Mouse (Mus musculus): Measurements from ENCODE around the gene Abhd17a. TPM values are rescaled to one million over a fixed set of nuclear protein-coding genes. Genes with fewer than 3 reads are reported as not detected.
A peak's percentile ranks its signal among the peaks of the same experiment; 100 is the strongest.

Gene Abhd17a
- total and polyA plus RNA-seq, 2 experiments from 2014 or later, result 171 to 389 TPM

- Histone ChIP-seq H3K9ac (replicated peaks; ENCODE audit: low read length) (peak within 1 kb of the TSS; percentile 84), H3K4me3 (ENCODE audit: low read length) (peak within 1 kb of the TSS; percentile 80), H3K4me2 (ENCODE audit: low read depth, low read length) (peak within 1 kb of the TSS; percentile 90), H3K9me3 (ENCODE audit: low read length) (no peaks in the 10 kb centered on the region), H3K27ac (peak within 1 kb of the TSS; percentile 86), H3K4me1 (ENCODE audit: insufficient read depth, low read length) (peaks cover 30% of the 10 kb centered on the region), H3K36me3 (ENCODE audit: insufficient read depth, low read length) (no peaks in the 10 kb centered on the region), H3K27me3 (ENCODE audit: insufficient read depth, low read length) (no peaks in the 10 kb centered on the region)
- ATAC-seq, result peak; percentile 88
- peak; percentile 94 for DNase-seq (ENCODE audit: low spot score)
- TF ChIP-seq CTCF (IDR thresholded peaks at IDR 0.05; ENCODE audit: low read depth), result no peak
- 1% methylated on average over 72 of the region's 97 CpGs for WGBS
Measured at GRCm38 (mm10) chr10:80577195-80578130, 12.7 kb downstream of the Abhd17a start, which contains the start of gene Klf16. Gene Klf16, minus strand, starts transcription at chr10:80577321.

GRCm38 (mm10) chr10:80576351-80577194, 13.6 kb downstream of the Abhd17a start:
- no peak for ATAC-seq

GRCm38 (mm10) chr10:80575925-80576324, 14.2 kb downstream of the Abhd17a start:
- H3K9ac ChIP-seq (replicated peaks; ENCODE audit: low read length), result peak overlapping the region; percentile 84
- H3K36me3 ChIP-seq (ENCODE audit: insufficient read depth, low read length), result no peaks in the 10 kb centered on the region
- no peak for ATAC-seq
- H3K4me2 ChIP-seq (ENCODE audit: low read depth, low read length), result peak overlapping the region; percentile 90
- no peak overlapping the region for H3K27ac ChIP-seq
- DNase-seq (ENCODE audit: low spot score), result no peak
- H3K4me3 ChIP-seq (ENCODE audit: low read length), result peak overlapping the region; percentile 80
- WGBS, result 15% methylated on average over 17 of the region's 17 CpGs
- no peaks in the 10 kb centered on the region for H3K9me3 ChIP-seq (ENCODE audit: low read length)
- peaks cover 37% of the 10 kb centered on the region for H3K4me1 ChIP-seq (ENCODE audit: insufficient read depth, low read length)
- TF ChIP-seq CTCF (IDR thresholded peaks at IDR 0.05; ENCODE audit: low read depth), result no peak
- no peaks in the 10 kb centered on the region for H3K27me3 ChIP-seq (ENCODE audit: insufficient read depth, low read length)

More at GRCm38 (mm10) chr10:80576351-80577194, 13.6 kb downstream of the Abhd17a start:
- Histone ChIP-seq H3K27ac (peak overlapping the region; percentile 86), H3K4me2 (ENCODE audit: low read depth, low read length) (peak overlapping the region; percentile 90), H3K4me1 (ENCODE audit: insufficient read depth, low read length) (peaks cover 31% of the 10 kb centered on the region), H3K27me3 (ENCODE audit: insufficient read depth, low read length) (no peaks in the 10 kb centered on the region), H3K9ac (replicated peaks; ENCODE audit: low read length) (peak overlapping the region; percentile 84), H3K9me3 (ENCODE audit: low read length) (no peaks in the 10 kb centered on the region), H3K4me3 (ENCODE audit: low read length) (peak overlapping the region; percentile 80), H3K36me3 (ENCODE audit: insufficient read depth, low read length) (no peaks in the 10 kb centered on the region)
- TF ChIP-seq CTCF (IDR thresholded peaks at IDR 0.05; ENCODE audit: low read depth), result no peak
- peak; percentile 62 for DNase-seq (ENCODE audit: low spot score)
- WGBS, result under 1% methylated on average over 64 of the region's 96 CpGs

GRCm38 (mm10) chr10:80574896-80575295, 15.2 kb downstream of the Abhd17a start:
- ATAC-seq (no peak), DNase-seq (ENCODE audit: low spot score) (no peak)
- H3K4me2 ChIP-seq (ENCODE audit: low read depth, low read length), result 0 out of 2 replicates have a peak overlapping the region, but pooled peaks have one; percentile 90
- H3K9me3 ChIP-seq (ENCODE audit: low read length), result no peaks in the 10 kb centered on the region
- peaks cover 42% of the 10 kb centered on the region for H3K4me1 ChIP-seq (ENCODE audit: insufficient read depth, low read length)
- WGBS, result 73% methylated on average over 3 of the region's 3 CpGs
- no peaks in the 10 kb centered on the region for H3K27me3 ChIP-seq (ENCODE audit: insufficient read depth, low read length)
- H3K36me3 ChIP-seq (ENCODE audit: insufficient read depth, low read length), result no peaks in the 10 kb centered on the region
- no peak overlapping the region for H3K4me3 ChIP-seq (ENCODE audit: low read length)
- no peak overlapping the region for H3K9ac ChIP-seq (replicated peaks; ENCODE audit: low read length)
- TF ChIP-seq CTCF (IDR thresholded peaks at IDR 0.05; ENCODE audit: low read depth), result no peak
- H3K27ac ChIP-seq, result no peak overlapping the region

GRCm38 (mm10) chr10:80573944-80574343, 16.2 kb downstream of the Abhd17a start:
- WGBS, result 44% methylated on average over 9 of the region's 9 CpGs
- DNase-seq (ENCODE audit: low spot score) (peak; percentile 59), ATAC-seq (no peak)
- peaks cover 40% of the 10 kb centered on the region for H3K4me1 ChIP-seq (ENCODE audit: insufficient read depth, low read length)
- H3K9ac ChIP-seq (replicated peaks; ENCODE audit: low read length), result peak overlapping the region; percentile 28; the same call in 1 of the 2 replicates
- TF ChIP-seq CTCF (IDR thresholded peaks at IDR 0.05; ENCODE audit: low read depth), result no peak
- H3K27me3 ChIP-seq (ENCODE audit: insufficient read depth, low read length), result no peaks in the 10 kb centered on the region
- no peaks in the 10 kb centered on the region for H3K9me3 ChIP-seq (ENCODE audit: low read length)
- H3K4me2 ChIP-seq (ENCODE audit: low read depth, low read length), result no peak overlapping the region
- no peak overlapping the region for H3K27ac ChIP-seq
- H3K4me3 ChIP-seq (ENCODE audit: low read length), result no peak overlapping the region
- no peaks in the 10 kb centered on the region for H3K36me3 ChIP-seq (ENCODE audit: insufficient read depth, low read length)

- DNase-seq (ENCODE audit: low spot score), result no peak
- 71% methylated on average over 2 of the region's 2 CpGs for WGBS
- no peak for TF ChIP-seq CTCF (IDR thresholded peaks at IDR 0.05; ENCODE audit: low read depth)
Measured at GRCm38 (mm10) chr10:80572477-80572876, 17.7 kb downstream of the Abhd17a start.

More at GRCm38 (mm10) chr10:80572477-80572876, 17.7 kb downstream of the Abhd17a start:
- Histone ChIP-seq H3K4me3 (ENCODE audit: low read length) (no peak overlapping the region), H3K27me3 (ENCODE audit: insufficient read depth, low read length) (no peaks in the 10 kb centered on the region), H3K4me2 (ENCODE audit: low read depth, low read length) (no peak overlapping the region), H3K27ac (no peak overlapping the region), H3K9ac (replicated peaks; ENCODE audit: low read length) (no peak overlapping the region), H3K4me1 (ENCODE audit: insufficient read depth, low read length) (peaks cover 30% of the 10 kb centered on the region), H3K9me3 (ENCODE audit: low read length) (no peaks in the 10 kb centered on the region), H3K36me3 (ENCODE audit: insufficient read depth, low read length) (peaks cover 6% of the 10 kb centered on the region; the same call in 1 of the 2 replicates)
- ATAC-seq, result no peak
